In the genomic region with DNA sequence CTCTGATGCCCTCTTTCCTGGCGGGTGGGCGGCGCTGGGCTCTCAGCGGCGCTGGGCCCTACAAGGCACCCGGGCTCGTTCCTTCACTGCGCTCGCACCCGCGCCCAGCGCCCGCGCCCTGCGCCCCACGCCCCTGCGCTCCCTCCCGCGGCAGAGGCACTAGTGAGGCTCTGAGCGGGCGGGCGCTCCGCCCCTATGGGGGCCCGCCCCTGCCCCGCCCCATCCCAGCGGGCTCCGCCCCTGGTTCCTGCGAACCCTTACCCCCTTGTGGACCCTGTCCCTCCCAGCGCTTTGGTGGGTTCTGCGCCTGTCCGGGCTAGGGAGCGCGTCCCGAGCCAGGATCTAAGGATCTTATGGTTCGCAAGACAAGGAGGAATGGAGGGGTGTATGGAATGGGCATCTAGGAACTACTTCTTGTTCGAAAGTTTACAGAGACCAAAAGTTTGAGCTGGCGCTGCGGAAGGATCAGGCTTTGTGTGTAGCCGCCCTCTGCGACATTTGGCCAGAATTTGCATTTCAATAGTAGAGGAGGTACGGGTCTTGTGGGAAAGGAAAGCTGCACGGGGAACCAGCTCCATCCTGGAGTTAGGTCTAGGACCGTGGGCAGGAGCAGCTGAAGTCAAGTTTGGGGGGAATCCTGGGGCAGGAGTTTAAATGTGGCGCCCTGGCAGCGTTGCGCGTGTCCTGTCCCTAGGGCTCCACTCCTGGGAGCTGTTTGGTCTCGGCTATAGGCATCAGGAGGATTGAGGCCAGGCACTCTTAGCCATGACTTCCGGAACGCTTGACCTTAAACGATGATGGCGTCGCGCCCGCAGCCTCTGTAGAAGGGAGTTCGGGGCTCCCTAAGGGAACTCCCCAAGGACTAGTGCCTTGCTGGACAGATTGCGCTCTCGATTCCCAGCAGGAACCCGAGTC, we compare ENCODE assay signal across 8 mouse cellular contexts. TPM values are rescaled to one million over a fixed set of nuclear protein-coding genes. Genes with fewer than 3 reads are reported as not detected.
DNase-seq lines count a peak whose midpoint lies in the region; ATAC-seq and TF ChIP-seq lines count a peak whose summit lies in the region.

No protein-coding gene starts in this region.

- H3K9ac ChIP-seq in CH12.LX (ENCODE audit: insufficient read depth, low read depth), result peak overlapping the region; percentile 78; the same call in 1 of the 2 replicates
- peak overlapping the region; percentile 67 for H3K9ac ChIP-seq in hindbrain, embryonic 14.5 days
- H3K9ac ChIP-seq in limb, embryonic 13.5 days, result peak overlapping the region; percentile 86
- H3K9ac ChIP-seq in midbrain, embryonic 12.5 days (replicated peaks), result peak overlapping the region; percentile 92

- no peak for TF ChIP-seq EP300 in CH12.LX (IDR thresholded peaks at IDR 0.05; ENCODE audit: low read length)

- peaks cover 20% of the 10 kb centered on the region for H3K27me3 ChIP-seq in CH12.LX (replicated peaks)
- peaks cover 26% of the 10 kb centered on the region for H3K27me3 ChIP-seq in hindbrain, embryonic 14.5 days (ENCODE audit: control insufficient read depth, insufficient read depth, low read length)
- H3K27me3 ChIP-seq in limb, embryonic 13.5 days, result peaks cover 19% of the 10 kb centered on the region; the same call in 1 of the 2 replicates
- H3K27me3 ChIP-seq in midbrain, embryonic 12.5 days, result peaks cover 31% of the 10 kb centered on the region
- peaks cover 2% of the 10 kb centered on the region; the same call in 1 of the 2 replicates for H3K27me3 ChIP-seq in spleen, adult 2 months (ENCODE audit: control insufficient read depth, insufficient read depth, low read length)

- WGBS in hindbrain, embryonic 14.5 days, result 1% methylated on average over 59 of the region's 59 CpGs
- WGBS in limb, embryonic 13.5 days, result 3% methylated on average over 50 of the region's 59 CpGs
- 1% methylated on average over 56 of the region's 59 CpGs for WGBS in midbrain, embryonic 12.5 days
- WGBS in spleen, adult 2 months, result 3% methylated on average over 58 of the region's 59 CpGs

- H3K4me3 ChIP-seq in CH12.LX (replicated peaks in 1 of 3; ENCODE audit: low read depth in 2 of 3, low read length in 2 of 3, poor library complexity in 1 of 3), result peak overlapping the region; percentile 61 to 89 (median 77)
- peak overlapping the region; percentile 56 for H3K4me3 ChIP-seq in hindbrain, embryonic 14.5 days (replicated peaks; ENCODE audit: low read length)
- peak overlapping the region; percentile 80 for H3K4me3 ChIP-seq in limb, embryonic 13.5 days
- peak overlapping the region; percentile 85 for H3K4me3 ChIP-seq in midbrain, embryonic 12.5 days
- H3K4me3 ChIP-seq in spleen, adult 2 months (ENCODE audit: extremely low read depth, insufficient read depth, insufficient read length), result peak overlapping the region; percentile 91

- H3K4me2 ChIP-seq in CH12.LX (ENCODE audit: insufficient read depth, low read depth, poor library complexity, severe bottlenecking), result peak overlapping the region; percentile 70
- peak overlapping the region; percentile 78 for H3K4me2 ChIP-seq in hindbrain, embryonic 14.5 days (replicated peaks)
- peak overlapping the region; percentile 97 for H3K4me2 ChIP-seq in limb, embryonic 13.5 days (replicated peaks)
- peak overlapping the region; percentile 71 for H3K4me2 ChIP-seq in midbrain, embryonic 12.5 days (replicated peaks)

- TF ChIP-seq CTCF in CH12.LX (conservative IDR thresholded peaks at IDR 0.05 in 1 of 2, IDR thresholded peaks at IDR 0.05 in 1 of 2; ENCODE audit: low read depth in 2 of 2, low read length in 2 of 2), result no peak
- TF ChIP-seq CTCF in spleen, adult 2 months (IDR thresholded peaks at IDR 0.05; ENCODE audit: extremely low read depth, insufficient read depth, insufficient read length, insufficient replicate concordance), result no peak

- peak; percentile 83 for TF ChIP-seq POLR2A in CH12.LX (IDR thresholded peaks at IDR 0.05; ENCODE audit: low read depth, low read length)
- peak; percentile 84 for TF ChIP-seq POLR2A in spleen, adult 2 months (IDR thresholded peaks at IDR 0.05; ENCODE audit: low read depth, low read length)

- H3K79me2 ChIP-seq in CH12.LX (replicated peaks; ENCODE audit: control insufficient read depth, extremely low read depth, insufficient read depth, poor library complexity, severe bottlenecking), result peaks cover 17% of the 10 kb centered on the region

- H3K4me1 ChIP-seq in CH12.LX (ENCODE audit: control insufficient read depth in 1 of 2, insufficient read depth in 2 of 2), result peaks cover 35 to 63% of the 10 kb centered on the region in 2 experiments
- peaks cover 64% of the 10 kb centered on the region for H3K4me1 ChIP-seq in hindbrain, embryonic 14.5 days (replicated peaks; ENCODE audit: control insufficient read depth, insufficient read depth, low read length)
- H3K4me1 ChIP-seq in limb, embryonic 13.5 days, result peaks cover 89% of the 10 kb centered on the region
- H3K4me1 ChIP-seq in midbrain, embryonic 12.5 days, result peaks cover 76% of the 10 kb centered on the region
- peaks cover 16% of the 10 kb centered on the region; the same call in 1 of the 2 replicates for H3K4me1 ChIP-seq in spleen, adult 2 months (ENCODE audit: control insufficient read depth, insufficient read depth, insufficient read length)

- DNase-seq in CH12.LX (ENCODE audit: extremely low read depth) (peak; percentile 67), adipocyte (ENCODE audit: low spot score) (no peak)
- peak; percentile 84 to 90 for DNase-seq in adrenal gland, postnatal 36 days
- DNase-seq in gastrocnemius, adult 18-20 months (ENCODE audit: low spot score), result peak; percentile 45
- DNase-seq in hindbrain, embryonic 14.5 days (ENCODE audit: low spot score), result peak; percentile 66
- DNase-seq in spleen, adult 2 months (ENCODE audit: low read depth in 1 of 2, low spot score in 2 of 2), result peak; percentile 78 to 79

- in situ Hi-C loops in CH12.LX (cut with MboI; ENCODE audit: low pct_ligation_motif_present, low pct_unique_long_range_greater_than_20kb, low sequenced_read_pairs), result no loop called here

- no peaks in the 10 kb centered on the region for H3K9me3 ChIP-seq in CH12.LX (replicated peaks; ENCODE audit: low read length)
- H3K9me3 ChIP-seq in hindbrain, embryonic 14.5 days (ENCODE audit: control insufficient read depth, low read length), result no peaks in the 10 kb centered on the region
- H3K9me3 ChIP-seq in limb, embryonic 13.5 days, result no peaks in the 10 kb centered on the region
- no peaks in the 10 kb centered on the region for H3K9me3 ChIP-seq in midbrain, embryonic 12.5 days

- peak overlapping the region; percentile 57 for H3K27ac ChIP-seq in CH12.LX (ENCODE audit: insufficient read depth, low read depth)
- H3K27ac ChIP-seq in hindbrain, embryonic 14.5 days, result peak overlapping the region; percentile 79
- H3K27ac ChIP-seq in limb, embryonic 13.5 days, result peak overlapping the region; percentile 72
- peak overlapping the region; percentile 93 for H3K27ac ChIP-seq in midbrain, embryonic 12.5 days (replicated peaks)
- H3K27ac ChIP-seq in spleen, adult 2 months (ENCODE audit: insufficient read depth, low read length), result peak overlapping the region; percentile 94

- no peak for TF ChIP-seq RAD21 in CH12.LX (IDR thresholded peaks at IDR 0.05; ENCODE audit: low read depth, low read length)

- dilution Hi-C loops in CH12.LX (cut with MboI; ENCODE audit: extremely low pct_ligation_motif_present, extremely low pct_unique_long_range_greater_than_20kb, low sequenced_read_pairs), result no loop called here

- peak; percentile 52; the same call in 1 of the 2 replicates for ATAC-seq in hindbrain, embryonic 14.5 days (ENCODE audit: low FRiP score)
- ATAC-seq in limb, embryonic 13.5 days (ENCODE audit: low FRiP score, low read depth), result peak; percentile 81
- ATAC-seq in midbrain, embryonic 12.5 days (ENCODE audit: low FRiP score, low read depth), result peak; percentile 48

- H3K36me3 ChIP-seq in CH12.LX (replicated peaks in 1 of 2; ENCODE audit: control insufficient read depth in 1 of 2, insufficient read depth in 1 of 2, low read length in 1 of 2), result peaks cover 11 to 25% of the 10 kb centered on the region in 2 experiments
- H3K36me3 ChIP-seq in hindbrain, embryonic 14.5 days (replicated peaks; ENCODE audit: control insufficient read depth, insufficient read depth), result no peaks in the 10 kb centered on the region; the same call in 1 of the 2 replicates
- H3K36me3 ChIP-seq in limb, embryonic 13.5 days, result peaks cover 3% of the 10 kb centered on the region; the same call in 1 of the 2 replicates
- 0 out of 2 replicates have a peak, but pooled peaks cover 4% of the 10 kb centered on the region for H3K36me3 ChIP-seq in midbrain, embryonic 12.5 days
- no peaks in the 10 kb centered on the region for H3K36me3 ChIP-seq in spleen, adult 2 months (ENCODE audit: control insufficient read depth, insufficient read depth, low read length)

TF ChIP-seq in CH12.LX, 34 proteins besides CTCF, POLR2A, EP300 and RAD21 (continues in another document):
- TF ChIP-seq SIN3A (IDR thresholded peaks at IDR 0.05; ENCODE audit: low read length) (peak; percentile 83), PAX5 (IDR thresholded peaks at IDR 0.05; ENCODE audit: low read length) (no peak), MXI1 (IDR thresholded peaks at IDR 0.05; ENCODE audit: low read depth, low read length) (peak; percentile 38; the same call in 1 of the 2 replicates), RCOR1 (conservative IDR thresholded peaks at IDR 0.05; ENCODE audit: low read depth, low read length) (peak; percentile 25; the same call in 1 of the 2 replicates), MAZ (IDR thresholded peaks at IDR 0.05; ENCODE audit: low read depth, low read length) (peak; percentile 83; the same call in 1 of the 2 replicates)

RNA-seq across cellular contexts. Expression of a gene that starts 12.5 kb away (rescaled TPM):
- total RNA-seq in CH12.LX (2012; rRNA removed), result 11.4 and 13.1 TPM in 2 replicates
- 0.86 and 0.98 TPM in 2 replicates for total RNA-seq in CH12.LX (2014; rRNA removed)
- 2.7 and 3.8 TPM in 2 replicates for polyA plus RNA-seq in CH12.LX (2012; ENCODE audit: insufficient read length, low read depth)
- 10 to 100 TPM; 17.5 to 25.5 TPM for total RNA-seq in adrenal gland, postnatal 36 days (2021)
- 10 to 100 TPM in 1 of 2 experiments, 1 to 10 TPM in 1; 6.1 to 10.0 TPM for total RNA-seq in gastrocnemius, adult 18-20 months (2021)
- 23.3 and 25.6 TPM in 2 replicates for polyA plus RNA-seq in hindbrain, embryonic 14.5 days (2014; fragmentation: Nextera tagmentation; extraction: Ambion mirVana)
- polyA plus RNA-seq in limb, embryonic 13.5 days (2015; fragmentation: Nextera tagmentation; extraction: Ambion mirVana), result 13.7 and 15.5 TPM in 2 replicates
- polyA plus RNA-seq in midbrain, embryonic 12.5 days (2016; fragmentation: Nextera tagmentation; extraction: Ambion mirVana), result 53.5 and 56.2 TPM in 2 replicates
- 34.6 and 39.6 TPM in 2 replicates for polyA plus RNA-seq in spleen, adult 2 months (2012; rRNA removed)

RNA-seq across cellular contexts. Expression of a gene that starts 58.9 kb away (rescaled TPM):
- total RNA-seq in CH12.LX (2012; rRNA removed) (31.8 and 36.3 TPM in 2 replicates), CH12.LX (2014; rRNA removed) (22.5 and 22.8 TPM in 2 replicates)
- polyA plus RNA-seq in CH12.LX (2012; ENCODE audit: insufficient read length, low read depth), result 28.6 and 38.9 TPM in 2 replicates
- 10 to 100 TPM; 63.2 to 63.3 TPM for total RNA-seq in adrenal gland, postnatal 36 days (2021)
- 10 to 100 TPM; 23.5 to 24.8 TPM for total RNA-seq in gastrocnemius, adult 18-20 months (2021)
- 29.1 and 30.0 TPM in 2 replicates for polyA plus RNA-seq in hindbrain, embryonic 14.5 days (2014; fragmentation: Nextera tagmentation; extraction: Ambion mirVana)
- 24.9 and 28.1 TPM in 2 replicates for polyA plus RNA-seq in limb, embryonic 13.5 days (2015; fragmentation: Nextera tagmentation; extraction: Ambion mirVana)
- polyA plus RNA-seq in midbrain, embryonic 12.5 days (2016; fragmentation: Nextera tagmentation; extraction: Ambion mirVana), result 29.3 and 33.3 TPM in 2 replicates
- 65.2 and 74.3 TPM in 2 replicates for polyA plus RNA-seq in spleen, adult 2 months (2012; rRNA removed)
